Mouse (Mus musculus) midbrain, embryonic 12.5 days (tissue): ENCODE measurements around the gene Ssmem1. TPM values are rescaled to one million over a fixed set of nuclear protein-coding genes. Genes with fewer than 3 reads are reported as not detected.

Experiments used
- ATAC-seq: fragments of 200-750 bp; cut with Nextera tagmentation; 2 replicates; pipeline ENCODE4 v1.8.0; 2017; ENCODE audit warnings: low read depth, moderate TSS enrichment, moderate library complexity; ENCODE audit not compliant: low FRiP score
- H3K27ac ChIP-seq: fragments of 300-500 bp; sonication (generic); replicated peaks from 2 replicates; pipeline ENCODE4 v1.5.1; 2016; ENCODE audit warnings: mild to moderate bottlenecking
- H3K27me3 ChIP-seq: fragments of 300-500 bp; sonication (generic); 2 replicates; pipeline ENCODE4 v1.6.1; 2016; ENCODE audit warnings: mild to moderate bottlenecking
- H3K36me3 ChIP-seq: fragments of 300-500 bp; sonication (generic); 2 replicates; pipeline ENCODE4 v1.6.1; 2016
- H3K4me1 ChIP-seq: fragments of 300-500 bp; sonication (generic); 2 replicates; pipeline ENCODE4 v1.6.1; 2016
- H3K4me2 ChIP-seq: fragments of 300-500 bp; sonication (generic); replicated peaks from 2 replicates; pipeline ENCODE4 v1.6.1; 2016; ENCODE audit warnings: mild to moderate bottlenecking, moderate library complexity
- H3K4me3 ChIP-seq: fragments of 300-500 bp; sonication (generic); 2 replicates; pipeline ENCODE4 v1.5.1; 2016; ENCODE audit warnings: mild to moderate bottlenecking
- H3K9ac ChIP-seq: fragments of 300-500 bp; sonication (generic); replicated peaks from 2 replicates; pipeline ENCODE4 v1.6.1; 2016; ENCODE audit warnings: mild to moderate bottlenecking, moderate library complexity
- H3K9me3 ChIP-seq: fragments of 300-500 bp; sonication (generic); 2 replicates; pipeline ENCODE4 v1.6.1; 2016; ENCODE audit warnings: mild to moderate bottlenecking
- WGBS: fragments of 180-500 bp; shearing (Covaris S2); methylation state at CpG from one replicate; pipeline ENCODE4 v1.1.7; 2016; 5-methylcytosine and 5-hydroxymethylcytosine counted together
- polyA plus RNA-seq: library from polyadenylated mRNA; unstranded; fragments of >200 nt; fragmentation: Nextera tagmentation; extraction: Ambion mirVana; gene quantifications from 2 replicates; pipeline ENCODE4 v1.2.1, GENCODE M21; 2016

The Ssmem1 gene
- polyA plus RNA-seq, 1 experiment from 2014 or later: 0.34 TPM

DNA sequence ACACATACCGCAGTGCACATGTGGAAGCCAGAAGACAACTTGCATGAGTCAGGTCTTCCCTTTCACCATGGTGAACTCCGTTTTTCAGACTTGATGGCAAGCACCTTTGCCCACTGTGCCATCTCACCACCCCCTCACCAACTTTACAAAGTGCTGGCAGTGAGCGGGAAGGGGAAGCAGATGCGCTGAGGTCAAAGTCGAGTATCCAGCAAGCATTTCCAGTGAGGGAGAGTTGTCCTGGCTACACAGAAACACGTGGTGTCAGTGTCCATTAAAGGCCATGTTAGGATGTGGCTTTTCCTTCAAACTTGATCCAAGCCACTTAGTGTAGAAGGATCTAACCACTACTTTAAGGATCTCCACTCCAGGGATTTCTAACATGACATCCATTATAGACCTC lies 31.9 kb upstream of the Ssmem1 start:
- Histone ChIP-seq H3K9ac (no peak overlapping the region), H3K4me3 (no peak overlapping the region), H3K27me3 (no peaks in the 10 kb centered on the region), H3K4me2 (no peak overlapping the region), H3K27ac (no peak overlapping the region), H3K36me3 (peaks cover 50% of the 10 kb centered on the region), H3K4me1 (peaks cover 4% of the 10 kb centered on the region; the same call in 1 of the 2 replicates), H3K9me3 (no peaks in the 10 kb centered on the region)
- 91% methylated on average over 6 of the region's 6 CpGs for WGBS
- no peak for ATAC-seq

DNA sequence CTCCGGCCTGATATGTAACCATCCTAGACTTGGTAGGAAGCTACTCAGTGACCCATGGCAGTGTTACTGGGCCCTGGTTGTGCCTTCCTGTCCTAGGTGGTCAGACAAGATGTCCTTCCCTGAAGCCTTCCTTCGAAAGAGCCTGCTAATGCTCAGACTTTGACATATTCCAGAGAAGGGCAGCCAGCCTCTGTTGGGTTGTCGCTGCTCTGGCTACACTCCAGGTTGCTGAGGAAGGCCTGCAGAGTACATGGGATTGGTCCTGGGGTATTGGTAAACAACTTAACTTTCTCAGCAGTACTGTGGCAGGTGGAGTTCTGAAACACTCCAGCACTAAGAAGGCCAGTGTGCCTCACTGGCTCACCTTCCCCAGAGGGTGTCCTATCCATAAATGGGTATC lies 30.2 kb upstream of the Ssmem1 start:
- 100% methylated on average over 3 of the region's 3 CpGs for WGBS
- peaks cover 62% of the 10 kb centered on the region for H3K36me3 ChIP-seq

DNA sequence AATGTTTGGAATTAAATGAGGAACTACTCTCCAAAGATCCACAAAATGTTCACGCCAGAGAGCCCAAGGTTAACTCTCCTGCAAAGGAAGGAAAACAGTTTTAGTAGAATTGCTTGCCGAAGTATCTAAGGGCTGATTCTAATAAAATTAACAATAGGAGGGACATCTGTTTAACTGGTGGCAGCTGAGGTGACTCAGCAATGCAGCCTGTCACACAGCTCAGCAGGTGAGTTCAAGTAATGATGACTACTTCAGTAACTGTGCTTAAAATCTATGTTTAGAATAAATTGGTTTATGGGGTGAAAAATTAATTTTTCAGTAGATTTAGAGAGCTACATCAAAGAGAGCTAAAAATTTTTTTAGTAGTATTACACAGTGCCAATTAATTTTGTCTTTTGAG lies 26.7 kb upstream of the Ssmem1 start:
- 88% methylated on average over 2 of the region's 2 CpGs for WGBS
- Histone ChIP-seq H3K27me3 (no peaks in the 10 kb centered on the region), H3K4me2 (no peak overlapping the region), H3K9ac (no peak overlapping the region), H3K4me1 (peaks cover 4% of the 10 kb centered on the region; the same call in 1 of the 2 replicates), H3K36me3 (peaks cover 89% of the 10 kb centered on the region), H3K9me3 (no peaks in the 10 kb centered on the region), H3K27ac (no peak overlapping the region), H3K4me3 (no peak overlapping the region)
- ATAC-seq: no peak

More for the DNA sequence above, 30.2 kb upstream of the Ssmem1 start:
- H3K4me2 ChIP-seq: no peak overlapping the region
- H3K4me3 ChIP-seq: no peak overlapping the region
- no peak overlapping the region for H3K9ac ChIP-seq
- ATAC-seq: no peak
- no peaks in the 10 kb centered on the region for H3K27me3 ChIP-seq
- H3K27ac ChIP-seq: no peak overlapping the region
- H3K4me1 ChIP-seq: peaks cover 4% of the 10 kb centered on the region; the same call in 1 of the 2 replicates
- no peaks in the 10 kb centered on the region for H3K9me3 ChIP-seq

DNA sequence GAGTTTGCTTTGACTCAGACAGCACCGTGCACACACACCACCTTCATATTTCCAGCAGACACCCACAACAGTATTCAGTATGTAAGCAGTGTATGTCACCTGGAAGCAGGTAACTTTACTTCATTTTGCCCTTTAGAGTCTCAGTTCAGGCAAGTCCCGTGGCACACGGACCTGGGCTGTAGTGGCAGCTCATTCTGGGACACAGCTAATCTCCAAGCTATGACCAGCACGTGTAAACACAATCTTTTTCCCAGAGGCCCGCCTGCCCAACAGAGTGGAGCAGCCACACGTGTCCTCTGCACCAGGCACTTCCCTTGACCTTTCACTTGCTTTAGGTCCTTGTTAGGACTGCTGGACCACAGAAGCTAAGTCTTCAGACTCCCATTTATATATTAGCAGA lies 23.1 kb upstream of the Ssmem1 start:
- Histone ChIP-seq H3K4me1 (no peaks in the 10 kb centered on the region), H3K27ac (no peak overlapping the region), H3K9me3 (no peaks in the 10 kb centered on the region), H3K9ac (no peak overlapping the region), H3K4me2 (no peak overlapping the region), H3K4me3 (no peak overlapping the region), H3K36me3 (peaks cover 81% of the 10 kb centered on the region), H3K27me3 (no peaks in the 10 kb centered on the region)
- whole genome bisulfite sequencing: 85% methylated on average over 6 of the region's 6 CpGs
- no peak for ATAC-seq

DNA sequence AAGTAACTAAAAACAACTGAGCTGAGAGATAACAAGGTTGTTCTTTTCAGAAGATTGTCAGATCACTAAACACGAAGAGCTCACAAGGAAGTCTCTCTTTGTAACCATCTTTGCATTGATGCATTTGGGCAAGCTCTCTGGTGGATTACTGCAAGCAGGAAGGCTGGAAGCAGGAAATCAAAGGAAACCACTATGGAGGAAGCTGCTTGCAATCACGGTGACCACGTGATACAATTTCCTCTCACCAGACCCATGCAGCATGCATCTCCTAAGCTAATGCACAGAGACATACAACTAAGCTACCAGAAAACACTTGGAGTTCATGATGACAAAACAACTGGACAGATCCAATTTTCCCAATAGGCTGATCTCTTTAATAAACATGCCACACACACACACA lies 10.6 kb upstream of the Ssmem1 start:
- peaks cover 52% of the 10 kb centered on the region for H3K36me3 ChIP-seq
- ATAC-seq: no peak
- no peak overlapping the region for H3K4me2 ChIP-seq
- no peak overlapping the region for H3K4me3 ChIP-seq
- H3K4me1 ChIP-seq: no peaks in the 10 kb centered on the region
- no peaks in the 10 kb centered on the region for H3K27me3 ChIP-seq
- no peaks in the 10 kb centered on the region for H3K9me3 ChIP-seq
- H3K27ac ChIP-seq: no peak overlapping the region
- 88% methylated on average over 3 of the region's 3 CpGs for whole genome bisulfite sequencing
- H3K9ac ChIP-seq: no peak overlapping the region

DNA sequence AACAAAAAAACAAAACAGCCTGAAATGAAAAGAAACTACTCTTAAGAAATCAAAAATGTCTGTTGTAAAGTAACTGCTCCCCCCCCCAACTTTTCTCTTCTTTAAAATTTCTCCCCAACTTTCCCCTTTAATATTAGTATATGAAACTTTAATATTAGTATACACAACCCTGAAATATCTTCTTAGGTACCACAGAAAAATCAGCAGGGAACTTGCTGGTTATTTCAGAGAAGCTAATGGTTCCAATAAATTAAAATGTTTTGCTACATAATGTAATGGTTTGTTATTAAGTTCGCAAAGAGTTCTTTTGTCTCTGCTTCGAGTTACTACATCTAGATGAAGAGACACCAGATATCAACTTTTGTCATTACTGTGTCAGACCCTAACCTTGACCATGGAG lies 825 bp upstream of the Ssmem1 start:
- ATAC-seq: no peak
- Histone ChIP-seq H3K4me1 (peaks cover 5% of the 10 kb centered on the region), H3K9me3 (no peaks in the 10 kb centered on the region), H3K9ac (peak overlapping the region; percentile 70), H3K27me3 (no peaks in the 10 kb centered on the region), H3K36me3 (peaks cover 26% of the 10 kb centered on the region), H3K4me2 (peak overlapping the region; percentile 68), H3K27ac (peak overlapping the region; percentile 95), H3K4me3 (peak overlapping the region; percentile 54)
- 13% methylated on average over 2 of the region's 2 CpGs for WGBS

DNA sequence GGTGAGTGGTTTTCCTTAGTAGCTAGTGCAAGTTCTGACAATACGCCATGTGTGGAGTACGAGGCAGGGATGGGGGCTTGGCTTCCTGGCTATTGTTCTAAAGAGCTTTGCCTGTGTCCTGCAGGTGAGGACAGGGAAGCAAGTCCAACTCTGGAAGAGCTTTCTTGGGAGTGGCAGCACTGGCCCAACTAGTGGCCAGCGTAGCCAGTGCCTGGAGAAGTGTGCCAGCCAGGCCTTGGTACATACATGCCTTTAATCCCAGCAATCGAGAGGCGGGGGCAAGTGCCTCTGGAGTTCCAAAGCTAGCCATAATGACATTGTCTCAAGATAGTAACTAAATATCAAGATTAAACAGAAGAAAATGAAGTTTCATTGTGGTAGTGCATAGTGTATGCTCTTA lies 642 bp downstream of the Ssmem1 start:
- Histone ChIP-seq H3K4me3 (peak overlapping the region; percentile 54; the same call in 1 of the 2 replicates), H3K4me2 (peak overlapping the region; percentile 68), H3K36me3 (peaks cover 16% of the 10 kb centered on the region), H3K4me1 (peaks cover 7% of the 10 kb centered on the region), H3K9ac (peak overlapping the region; percentile 48), H3K27me3 (no peaks in the 10 kb centered on the region), H3K9me3 (no peaks in the 10 kb centered on the region), H3K27ac (peak overlapping the region; percentile 95)
- WGBS: 60% methylated on average over 5 of the region's 5 CpGs
- 0 out of 2 replicates have a peak, but pooled peaks have one; percentile 16 for ATAC-seq

DNA sequence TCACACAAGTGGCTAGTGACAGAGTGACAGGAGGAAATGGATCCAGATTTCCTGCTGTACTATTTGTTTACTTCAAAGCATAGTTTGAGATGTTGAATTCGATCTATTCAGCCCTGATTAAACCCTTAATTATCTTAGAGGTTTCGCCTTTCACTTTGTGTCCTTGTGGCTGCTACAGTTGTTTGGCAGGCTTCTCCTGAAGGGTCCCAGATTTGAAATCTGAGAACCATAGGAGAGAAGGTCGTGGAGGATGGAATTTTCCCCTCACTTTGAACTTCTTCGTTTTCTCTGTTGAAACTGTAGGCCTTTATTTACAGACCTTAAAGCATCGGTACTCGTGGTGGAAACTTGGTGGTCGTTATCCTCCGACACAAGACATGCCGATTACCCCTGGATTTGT lies 4.6 kb downstream of the Ssmem1 start:
- no peak for ATAC-seq
- no peaks in the 10 kb centered on the region for H3K9me3 ChIP-seq
- no peak overlapping the region for H3K27ac ChIP-seq
- peaks cover 7% of the 10 kb centered on the region for H3K4me1 ChIP-seq
- H3K36me3 ChIP-seq: no peaks in the 10 kb centered on the region
- H3K9ac ChIP-seq: no peak overlapping the region
- H3K27me3 ChIP-seq: no peaks in the 10 kb centered on the region
- no peak overlapping the region for H3K4me2 ChIP-seq
- H3K4me3 ChIP-seq: no peak overlapping the region
- WGBS: 28% methylated on average over 9 of the region's 9 CpGs

DNA sequence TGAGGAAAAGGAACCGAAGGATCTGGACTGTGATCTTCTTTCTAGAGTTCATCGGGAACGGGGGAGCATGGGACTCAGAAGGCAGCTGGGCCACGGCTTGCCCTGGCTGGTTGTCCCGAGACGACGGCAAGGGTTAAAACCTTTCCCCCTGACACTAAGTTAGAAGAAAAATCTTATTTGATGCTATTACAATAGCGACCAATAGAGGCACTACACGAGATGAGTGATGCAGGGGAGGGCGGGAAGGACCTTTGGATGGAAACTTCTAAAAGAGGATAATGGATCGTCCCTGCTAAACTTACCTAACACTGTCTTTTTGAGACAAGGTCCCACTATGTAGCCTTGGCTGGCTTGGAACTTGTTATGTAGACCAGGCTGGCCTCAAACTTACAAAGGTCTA lies 10.8 kb downstream of the Ssmem1 start:
- H3K4me2 ChIP-seq: no peak overlapping the region
- 67% methylated on average over 11 of the region's 11 CpGs for WGBS
- no peak overlapping the region for H3K9ac ChIP-seq
- peaks cover 6% of the 10 kb centered on the region; the same call in 1 of the 2 replicates for H3K4me1 ChIP-seq
- no peaks in the 10 kb centered on the region for H3K27me3 ChIP-seq
- H3K36me3 ChIP-seq: no peaks in the 10 kb centered on the region
- ATAC-seq: no peak
- H3K4me3 ChIP-seq: no peak overlapping the region
- H3K27ac ChIP-seq: no peak overlapping the region
- no peaks in the 10 kb centered on the region for H3K9me3 ChIP-seq

DNA sequence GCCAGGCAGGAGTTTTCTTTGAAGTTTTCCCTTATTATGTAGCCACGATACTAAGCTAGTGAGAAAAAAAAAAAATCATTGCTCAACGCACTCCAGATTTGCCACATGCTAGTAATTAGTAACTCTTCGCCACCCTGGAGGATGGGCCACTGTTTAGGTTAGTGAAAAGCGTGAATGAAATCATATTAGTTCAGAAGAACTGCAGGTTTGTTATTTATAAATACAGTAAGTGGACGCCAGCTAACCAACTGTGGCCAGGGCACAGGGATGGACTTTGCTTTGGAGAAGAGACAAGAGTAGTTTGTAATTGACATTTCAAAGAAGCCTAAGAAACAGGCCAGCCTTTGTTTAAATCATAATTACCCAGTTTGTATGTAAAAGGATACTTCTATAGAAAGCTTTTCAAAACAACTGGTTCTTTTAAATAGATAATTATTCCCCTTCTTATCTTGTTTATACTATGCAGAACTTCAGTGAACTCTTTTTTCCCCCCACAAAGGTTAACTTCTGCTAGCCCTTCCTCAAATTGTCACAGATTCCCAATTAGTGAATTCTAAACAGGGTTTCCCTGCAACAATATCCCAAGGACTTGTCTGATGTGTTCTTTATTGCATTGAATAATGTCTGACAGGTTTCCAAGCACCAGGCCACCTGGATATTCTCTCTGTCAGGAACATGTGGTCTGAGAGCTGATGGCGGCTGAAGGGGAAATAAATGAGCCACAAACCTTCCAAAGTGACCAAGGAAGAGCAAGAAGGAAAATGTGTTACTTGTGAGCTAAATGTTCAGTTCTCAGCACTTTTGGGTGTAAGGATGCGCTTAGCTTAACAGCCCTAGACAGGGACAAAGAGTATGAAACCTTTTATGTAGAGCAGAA lies 16.0 kb downstream of the Ssmem1 start:
- H3K27ac ChIP-seq: peak overlapping the region; percentile 78
- H3K9me3 ChIP-seq: no peaks in the 10 kb centered on the region
- H3K4me2 ChIP-seq: peak overlapping the region; percentile 39; the same call in 1 of the 2 replicates
- H3K36me3 ChIP-seq: no peaks in the 10 kb centered on the region
- H3K27me3 ChIP-seq: no peaks in the 10 kb centered on the region
- WGBS: 55% methylated on average over 7 of the region's 7 CpGs
- peaks cover 32% of the 10 kb centered on the region for H3K4me1 ChIP-seq
- no peak overlapping the region for H3K4me3 ChIP-seq
- ATAC-seq: no peak
- 0 out of 2 replicates have a peak overlapping the region, but pooled peaks have one; percentile 6 for H3K9ac ChIP-seq

DNA sequence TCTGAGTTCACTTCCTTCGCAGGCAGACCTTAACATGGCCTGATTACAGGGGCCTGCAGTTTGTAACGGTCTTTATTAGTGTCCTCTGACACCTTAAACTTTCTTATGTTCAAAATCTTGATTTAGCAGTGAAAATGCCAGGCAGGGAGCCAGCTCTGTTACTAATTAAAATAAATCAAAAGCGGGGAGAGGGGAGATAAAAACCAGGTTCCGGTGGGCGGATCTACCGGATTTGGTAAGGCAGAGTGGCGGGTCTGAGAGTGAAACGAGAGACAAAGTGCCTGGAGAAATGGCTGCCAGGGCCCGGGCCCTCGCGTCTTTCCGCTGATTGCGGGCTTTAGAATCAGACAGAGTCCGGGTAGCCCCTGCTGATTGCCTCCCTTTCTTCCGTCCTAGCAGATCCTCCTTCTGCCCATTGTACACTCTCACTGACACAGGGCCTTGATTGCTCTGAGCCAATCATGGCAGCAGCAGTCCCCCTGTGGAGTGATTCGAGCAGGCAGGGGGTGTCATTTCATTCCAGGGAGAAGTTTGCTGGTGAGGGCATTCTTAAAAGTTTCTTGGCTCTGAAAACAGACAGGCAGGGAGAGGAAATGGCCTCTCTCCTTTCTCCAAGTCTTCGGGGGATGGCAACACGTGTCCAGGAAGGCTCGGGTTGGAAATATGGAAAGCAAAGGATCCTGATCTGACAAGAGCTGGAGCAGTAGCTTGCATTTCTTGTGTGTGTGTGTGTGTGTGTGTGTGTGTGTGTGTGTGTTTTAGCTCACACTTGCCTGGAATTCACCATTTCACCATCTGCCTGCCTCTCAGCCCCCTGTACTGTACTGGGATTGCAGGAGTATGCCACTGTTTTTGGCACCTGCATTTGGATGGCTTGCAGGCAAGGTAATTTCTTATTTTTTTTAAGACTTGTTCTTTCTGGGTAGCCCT lies 17.2 kb downstream of the Ssmem1 start:
- 8% methylated on average over 19 of the region's 19 CpGs for WGBS
- no peaks in the 10 kb centered on the region for H3K27me3 ChIP-seq

DNA sequence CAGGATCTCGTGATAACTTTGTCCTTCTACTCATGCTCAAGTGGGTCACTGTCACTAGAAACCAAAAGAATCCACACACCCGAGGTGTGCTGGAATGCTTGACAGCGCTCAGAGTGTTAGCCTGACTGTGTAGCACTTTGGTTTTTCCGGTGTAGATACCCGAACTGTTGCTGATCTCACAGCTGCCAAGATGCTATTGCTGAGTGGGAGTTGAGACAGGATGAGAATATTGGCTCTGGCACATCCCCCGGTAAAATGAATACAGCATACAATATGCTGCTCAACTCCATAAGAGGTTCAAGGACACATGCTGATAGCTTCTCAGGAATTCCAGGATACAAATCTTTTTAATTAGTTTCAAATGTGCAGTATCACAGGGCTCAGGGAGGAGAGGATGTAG lies 19.2 kb downstream of the Ssmem1 start:
- H3K36me3 ChIP-seq: no peaks in the 10 kb centered on the region
- no peak overlapping the region for H3K9ac ChIP-seq
- no peaks in the 10 kb centered on the region for H3K27me3 ChIP-seq
- no peak overlapping the region for H3K4me3 ChIP-seq
- no peak overlapping the region for H3K4me2 ChIP-seq
- H3K4me1 ChIP-seq: peaks cover 32% of the 10 kb centered on the region
- H3K27ac ChIP-seq: no peak overlapping the region
- H3K9me3 ChIP-seq: no peaks in the 10 kb centered on the region
- ATAC-seq: no peak
- 70% methylated on average over 6 of the region's 6 CpGs for WGBS

More for the DNA sequence above, 17.2 kb downstream of the Ssmem1 start:
- peak; percentile 76 for ATAC-seq
- Histone ChIP-seq H3K4me1 (peaks cover 32% of the 10 kb centered on the region), H3K9me3 (no peaks in the 10 kb centered on the region), H3K4me3 (0 out of 2 replicates have a peak overlapping the region, but pooled peaks have one; percentile 2), H3K27ac (peak overlapping the region; percentile 78), H3K4me2 (peak overlapping the region; percentile 39), H3K9ac (peak overlapping the region; percentile 40; the same call in 1 of the 2 replicates), H3K36me3 (no peaks in the 10 kb centered on the region)
